Mouse (Mus musculus) intestine, embryonic 16.5 days (tissue): ENCODE data around the gene Tnfsf13b. TPM values are rescaled to one million over a fixed set of nuclear protein-coding genes. Genes with fewer than 3 reads are reported as not detected.

ENCODE experiments used
- ATAC-seq: fragments of 200-750 bp; cut with Nextera tagmentation; 2 replicates; pipeline ENCODE4 v1.8.0; 2017; ENCODE audit warnings: moderate TSS enrichment, moderate library complexity
- H3K27ac ChIP-seq: fragments of 300-500 bp; sonication (generic); 2 replicates; pipeline ENCODE4 v1.5.1; 2014; ENCODE audit warnings: mild to moderate bottlenecking, low read length
- H3K27me3 ChIP-seq: fragments of 300-500 bp; sonication (generic); replicated peaks from 2 replicates; pipeline ENCODE4 v1.6.1; 2014; ENCODE audit warnings: low read length, control low read depth, mixed read lengths; ENCODE audit not compliant: control insufficient read depth, insufficient read depth
- H3K36me3 ChIP-seq: fragments of 300-500 bp; sonication (generic); 2 replicates; pipeline ENCODE4 v1.6.1; 2014; ENCODE audit warnings: low read length, control low read depth; ENCODE audit not compliant: control insufficient read depth, insufficient read depth
- H3K4me1 ChIP-seq: fragments of 300-500 bp; sonication (generic); 2 replicates; pipeline ENCODE4 v1.6.1; 2014; ENCODE audit warnings: low read length, control low read depth, mixed read lengths; ENCODE audit not compliant: control insufficient read depth, insufficient read depth
- H3K4me2 ChIP-seq: fragments of 300-500 bp; sonication (generic); 2 replicates; pipeline ENCODE4 v1.6.1; 2014; ENCODE audit warnings: low read depth, low read length, control low read depth
- H3K4me3 ChIP-seq: fragments of 300-500 bp; sonication (generic); 2 replicates; pipeline ENCODE4 v1.5.1; 2014; ENCODE audit warnings: mild to moderate bottlenecking, low read length
- H3K9ac ChIP-seq: fragments of 300-500 bp; sonication (generic); 2 replicates; pipeline ENCODE4 v1.6.1; 2014; ENCODE audit warnings: low read depth, low read length
- H3K9me3 ChIP-seq: fragments of 300-500 bp; sonication (generic); 2 replicates; pipeline ENCODE4 v1.6.1; 2016; ENCODE audit warnings: low read length, control low read depth; ENCODE audit not compliant: control insufficient read depth
- WGBS: fragments of 180-500 bp; shearing (Covaris S2); extraction: QIAGEN DNeasy Blood & Tissue Kit; methylation state at CpG from one replicate; pipeline ENCODE4 v1.1.7; 2014; 5-methylcytosine and 5-hydroxymethylcytosine counted together
- polyA plus RNA-seq: library from polyadenylated mRNA; unstranded; fragments of >200 nt; fragmentation: Nextera tagmentation; extraction: Ambion mirVana; gene quantifications from 2 replicates; pipeline ENCODE4 v1.2.1, GENCODE M21; 2015

The Tnfsf13b gene
- polyA plus RNA-seq, 1 experiment from 2014 or later = 0.44 TPM

DNA sequence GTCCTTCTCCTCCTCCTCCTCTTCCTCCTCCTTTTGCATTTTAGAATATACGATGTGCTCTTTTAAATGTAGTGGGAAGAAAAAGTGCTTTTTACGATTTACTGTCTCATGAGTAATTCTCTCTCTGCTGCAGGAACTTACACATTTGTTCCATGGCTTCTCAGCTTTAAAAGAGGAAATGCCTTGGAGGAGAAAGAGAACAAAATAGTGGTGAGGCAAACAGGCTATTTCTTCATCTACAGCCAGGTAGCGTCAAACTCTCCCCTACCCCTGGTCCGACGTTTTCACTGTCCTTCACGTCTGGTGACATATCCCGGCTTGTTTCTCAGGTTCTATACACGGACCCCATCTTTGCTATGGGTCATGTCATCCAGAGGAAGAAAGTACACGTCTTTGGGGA lies 24.9 kb downstream of the Tnfsf13b start:
- Histone ChIP-seq H3K9ac (no peak overlapping the region), H3K27me3 (no peaks in the 10 kb centered on the region), H3K27ac (no peak overlapping the region), H3K9me3 (0 out of 2 replicates have a peak, but pooled peaks cover 4% of the 10 kb centered on the region), H3K4me2 (no peak overlapping the region), H3K4me1 (no peaks in the 10 kb centered on the region), H3K36me3 (no peaks in the 10 kb centered on the region), H3K4me3 (no peak overlapping the region)
- WGBS = 79% methylated on average over 9 of the region's 9 CpGs
- ATAC-seq = no peak

DNA sequence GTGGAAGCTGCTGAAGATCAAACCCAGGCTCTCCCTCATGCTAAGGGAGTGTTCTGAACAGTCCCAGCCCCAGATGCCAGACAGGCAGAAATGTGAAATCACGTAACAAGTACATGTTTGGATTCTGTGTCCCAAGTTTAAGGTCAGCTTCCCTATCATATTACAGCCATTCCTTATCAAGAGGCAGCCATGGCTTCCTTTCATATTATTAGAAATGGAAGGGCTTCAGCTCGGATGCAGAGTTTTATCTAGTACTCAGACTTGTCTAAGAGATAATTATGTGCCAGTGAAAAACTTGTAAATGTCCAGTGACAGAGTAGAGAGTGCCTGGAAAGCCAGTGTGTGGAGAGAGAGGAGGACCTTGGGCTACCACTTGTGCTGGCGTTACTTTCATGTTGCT lies 34.6 kb downstream of the Tnfsf13b start:
- H3K4me3 ChIP-seq = no peak overlapping the region
- H3K9me3 ChIP-seq = no peaks in the 10 kb centered on the region
- no peak overlapping the region for H3K4me2 ChIP-seq
- H3K4me1 ChIP-seq = no peaks in the 10 kb centered on the region
- no peak overlapping the region for H3K9ac ChIP-seq
- no peaks in the 10 kb centered on the region for H3K27me3 ChIP-seq
- WGBS = 57% methylated on average over 3 of the region's 3 CpGs
- H3K27ac ChIP-seq = no peak overlapping the region
- ATAC-seq = no peak
- H3K36me3 ChIP-seq = no peaks in the 10 kb centered on the region

DNA sequence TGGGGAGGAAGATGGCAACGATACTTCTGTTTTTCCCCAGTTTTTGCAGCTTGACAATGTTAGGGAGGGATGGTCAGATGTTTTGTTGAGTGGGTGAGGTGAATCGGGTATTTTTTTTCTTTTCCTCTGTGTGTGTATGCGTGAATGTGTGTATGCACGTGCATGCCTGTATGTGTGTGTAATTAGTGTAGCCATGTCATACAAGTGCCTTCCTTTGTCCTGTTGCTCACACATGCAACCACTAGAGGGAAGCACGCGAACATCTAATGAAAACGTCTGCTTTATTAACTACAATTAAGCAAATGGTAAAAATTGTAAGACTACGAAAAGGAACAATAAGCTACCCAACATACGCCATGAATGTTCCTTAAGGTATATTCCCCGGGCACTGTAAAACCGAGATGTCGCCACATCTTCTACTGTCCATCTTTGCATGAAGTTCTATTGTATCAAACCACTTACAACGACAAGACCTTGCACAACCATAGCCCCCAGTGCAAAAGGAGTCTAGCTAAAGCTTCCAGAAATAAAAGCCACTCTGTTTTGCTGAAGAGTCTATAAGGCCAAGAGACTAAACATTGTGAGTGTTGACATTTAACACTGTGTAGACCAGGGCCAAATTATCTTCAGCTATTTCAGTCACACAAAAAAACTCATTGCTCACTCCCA lies 37.7 kb downstream of the Tnfsf13b start:
- no peak for ATAC-seq
- WGBS = 57% methylated on average over 13 of the region's 13 CpGs
- no peak overlapping the region for H3K4me3 ChIP-seq
- H3K4me1 ChIP-seq = no peaks in the 10 kb centered on the region
- H3K27me3 ChIP-seq = no peaks in the 10 kb centered on the region
- no peaks in the 10 kb centered on the region for H3K36me3 ChIP-seq
- H3K9me3 ChIP-seq = no peaks in the 10 kb centered on the region
- no peak overlapping the region for H3K4me2 ChIP-seq
- H3K9ac ChIP-seq = no peak overlapping the region
- no peak overlapping the region for H3K27ac ChIP-seq

DNA sequence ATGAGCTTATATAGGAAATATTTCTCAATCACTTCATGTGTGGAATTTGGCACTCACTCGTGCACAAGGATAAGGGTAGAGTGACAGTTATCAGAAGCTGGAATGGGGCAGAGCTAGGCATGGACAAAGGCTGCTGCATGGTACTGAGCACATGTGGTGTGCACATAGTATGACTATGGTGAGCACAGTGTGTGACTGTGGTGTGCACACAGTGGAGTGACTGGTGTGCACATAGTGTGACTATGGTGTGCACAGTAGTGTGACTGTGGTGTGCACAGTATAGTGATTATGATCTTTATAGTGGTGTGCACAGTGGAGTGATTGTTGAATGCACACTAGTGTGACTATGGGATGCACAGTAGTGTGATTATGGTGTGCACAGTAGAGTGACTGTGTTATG lies 39.5 kb downstream of the Tnfsf13b start:
- ATAC-seq = no peak
- Histone ChIP-seq H3K4me3 (no peak overlapping the region), H3K4me2 (no peak overlapping the region), H3K27me3 (no peaks in the 10 kb centered on the region), H3K4me1 (no peaks in the 10 kb centered on the region), H3K36me3 (no peaks in the 10 kb centered on the region), H3K9ac (no peak overlapping the region), H3K9me3 (no peaks in the 10 kb centered on the region), H3K27ac (no peak overlapping the region)
- 48% methylated on average over 1 of the region's 1 CpGs for WGBS

DNA sequence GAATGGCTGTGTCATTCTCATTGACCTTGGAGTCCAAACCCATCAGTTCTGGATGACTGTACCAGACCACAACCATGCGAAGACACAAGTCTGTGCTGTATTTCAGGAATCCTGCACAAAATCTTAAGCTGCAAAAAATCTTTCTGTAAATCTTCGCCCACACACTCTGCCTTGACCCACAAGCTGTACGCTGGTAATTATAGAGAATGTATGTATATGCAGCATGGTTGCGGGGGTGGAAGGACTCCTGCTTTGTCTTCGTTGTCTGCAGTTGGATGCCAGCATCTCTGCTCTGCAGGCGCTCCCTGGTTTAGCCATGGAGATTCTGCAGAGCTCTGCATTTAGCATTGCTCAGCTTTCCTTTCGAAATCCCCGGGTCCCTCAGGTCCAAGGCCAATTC lies 42.9 kb downstream of the Tnfsf13b start:
- no peak overlapping the region for H3K27ac ChIP-seq
- no peak overlapping the region for H3K4me2 ChIP-seq
- no peaks in the 10 kb centered on the region for H3K4me1 ChIP-seq
- 75% methylated on average over 8 of the region's 8 CpGs for whole genome bisulfite sequencing
- H3K9ac ChIP-seq = no peak overlapping the region
- no peaks in the 10 kb centered on the region for H3K9me3 ChIP-seq
- no peaks in the 10 kb centered on the region for H3K36me3 ChIP-seq
- no peak overlapping the region for H3K4me3 ChIP-seq
- ATAC-seq = no peak
- no peaks in the 10 kb centered on the region for H3K27me3 ChIP-seq

DNA sequence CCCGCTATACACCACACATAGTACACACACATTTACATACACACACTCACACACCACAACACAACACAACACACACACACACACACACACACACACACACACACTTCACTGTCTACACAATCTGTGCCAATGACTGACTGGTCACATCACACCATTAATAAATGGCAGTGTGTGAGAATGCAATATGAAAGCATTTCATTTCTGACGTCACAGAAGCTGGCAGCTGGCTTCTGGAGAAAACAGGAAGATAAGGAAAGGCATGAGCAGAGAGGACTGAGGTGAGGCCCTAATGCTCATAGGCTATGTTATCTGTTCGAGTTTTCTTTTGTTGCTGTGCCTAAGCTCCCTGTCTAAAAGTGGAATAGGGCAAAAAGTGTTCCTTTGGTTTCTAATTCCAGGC lies 45.3 kb downstream of the Tnfsf13b start:
- no peaks in the 10 kb centered on the region for H3K9me3 ChIP-seq
- no peaks in the 10 kb centered on the region for H3K36me3 ChIP-seq
- 46% methylated on average over 3 of the region's 3 CpGs for WGBS
- no peak overlapping the region for H3K4me3 ChIP-seq
- no peak for ATAC-seq
- H3K9ac ChIP-seq = no peak overlapping the region
- H3K27me3 ChIP-seq = no peaks in the 10 kb centered on the region
- no peak overlapping the region for H3K27ac ChIP-seq
- no peak overlapping the region for H3K4me2 ChIP-seq
- H3K4me1 ChIP-seq = no peaks in the 10 kb centered on the region

DNA sequence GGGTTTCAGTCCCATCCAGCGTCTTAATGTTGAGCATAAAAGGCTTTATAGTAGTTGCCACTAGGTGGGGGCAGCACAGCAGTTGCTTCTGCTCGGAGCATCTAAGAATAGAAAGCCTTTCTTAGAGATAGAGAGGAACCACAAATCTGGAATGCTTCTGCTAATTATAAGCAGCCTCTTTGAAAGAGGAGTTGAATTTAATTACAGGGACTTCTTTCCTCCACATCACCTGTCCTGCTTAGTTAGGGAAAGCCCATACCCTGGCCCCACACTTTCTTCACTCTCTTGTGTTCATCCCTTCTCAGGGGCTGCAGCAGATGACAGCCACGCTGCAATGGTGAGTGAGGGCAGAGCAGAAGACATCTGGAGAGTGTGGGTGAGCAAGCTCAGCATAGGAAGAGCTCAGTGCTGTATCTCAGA lies 47.3 kb downstream of the Tnfsf13b start:
- Histone ChIP-seq H3K4me3 (no peak overlapping the region), H3K4me2 (no peak overlapping the region), H3K9me3 (no peaks in the 10 kb centered on the region), H3K27ac (no peak overlapping the region), H3K36me3 (no peaks in the 10 kb centered on the region), H3K4me1 (no peaks in the 10 kb centered on the region), H3K27me3 (no peaks in the 10 kb centered on the region), H3K9ac (no peak overlapping the region)
- WGBS = 16% methylated on average over 3 of the region's 3 CpGs
- no peak for ATAC-seq

DNA sequence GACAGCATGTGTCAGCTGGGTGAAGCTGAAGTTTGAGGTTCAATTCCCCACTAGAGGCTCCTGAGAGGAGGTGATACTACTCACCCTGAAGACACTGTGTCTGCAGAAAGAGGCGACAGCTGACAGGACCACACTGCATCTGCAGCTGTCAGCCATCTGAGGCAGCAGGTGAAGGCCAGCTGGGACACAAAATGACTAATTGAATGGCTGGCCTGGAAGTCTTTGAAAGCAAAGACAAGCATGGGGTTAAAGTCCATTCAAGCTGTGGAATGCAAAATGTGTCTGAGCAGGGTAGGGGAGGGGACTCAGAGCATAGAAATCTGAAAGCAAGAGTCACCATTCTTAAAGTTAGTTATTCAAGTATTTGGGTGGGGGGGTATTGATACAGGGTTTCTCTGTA lies 54.7 kb downstream of the Tnfsf13b start:
- H3K4me2 ChIP-seq = no peak overlapping the region
- 28% methylated on average over 1 of the region's 1 CpGs for WGBS
- no peaks in the 10 kb centered on the region for H3K4me1 ChIP-seq
- no peaks in the 10 kb centered on the region for H3K9me3 ChIP-seq
- H3K27ac ChIP-seq = no peak overlapping the region
- H3K4me3 ChIP-seq = no peak overlapping the region
- H3K36me3 ChIP-seq = no peaks in the 10 kb centered on the region
- ATAC-seq = no peak
- no peak overlapping the region for H3K9ac ChIP-seq
- H3K27me3 ChIP-seq = no peaks in the 10 kb centered on the region

DNA sequence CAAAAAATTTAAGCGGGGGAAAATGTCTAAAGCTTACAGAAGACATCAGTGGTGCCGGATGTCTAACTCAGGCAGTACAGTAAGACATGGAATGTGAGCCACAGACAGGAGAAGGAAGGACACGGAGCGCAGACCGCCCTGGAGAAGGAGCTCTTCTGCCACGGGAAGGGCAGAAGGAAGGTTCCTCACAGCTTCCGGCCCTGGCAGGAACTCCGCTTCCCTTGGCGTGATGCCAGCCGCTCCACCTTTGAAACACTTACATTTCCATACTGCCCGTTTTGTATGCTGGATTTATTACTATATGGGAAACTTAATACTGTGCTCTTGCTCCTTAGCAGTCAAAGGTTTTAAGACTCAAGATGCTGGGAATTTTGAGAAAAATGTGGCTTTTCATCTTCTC lies 60.6 kb downstream of the Tnfsf13b start:
- Histone ChIP-seq H3K4me3 (no peak overlapping the region), H3K36me3 (no peaks in the 10 kb centered on the region), H3K27me3 (no peaks in the 10 kb centered on the region), H3K9me3 (no peaks in the 10 kb centered on the region), H3K9ac (no peak overlapping the region), H3K4me2 (no peak overlapping the region), H3K27ac (no peak overlapping the region), H3K4me1 (no peaks in the 10 kb centered on the region)
- ATAC-seq = no peak
- WGBS = 69% methylated on average over 11 of the region's 11 CpGs

DNA sequence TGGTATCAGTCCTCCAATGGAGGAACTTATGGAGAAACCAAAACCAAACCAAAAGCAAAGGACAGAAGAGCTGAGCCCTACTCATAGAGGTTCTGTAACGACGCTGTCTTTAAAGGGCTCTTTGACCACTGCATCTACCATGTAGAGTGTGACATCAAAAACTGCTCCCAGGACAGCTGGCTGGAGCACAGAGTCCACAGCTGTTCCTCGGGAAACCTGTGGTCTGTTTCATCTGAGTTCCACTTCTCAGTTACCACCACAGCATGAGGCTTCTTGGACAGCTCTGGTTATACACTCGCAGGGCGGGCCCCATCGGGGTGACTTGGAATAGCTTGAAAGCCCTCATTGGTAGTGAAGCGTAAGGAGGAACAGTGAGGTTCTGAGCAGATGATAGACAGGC lies 61.5 kb downstream of the Tnfsf13b start:
- no peak for ATAC-seq
- no peaks in the 10 kb centered on the region for H3K4me1 ChIP-seq
- no peaks in the 10 kb centered on the region for H3K9me3 ChIP-seq
- WGBS = 86% methylated on average over 7 of the region's 7 CpGs
- H3K36me3 ChIP-seq = no peaks in the 10 kb centered on the region
- H3K27ac ChIP-seq = no peak overlapping the region
- no peak overlapping the region for H3K4me3 ChIP-seq
- H3K9ac ChIP-seq = no peak overlapping the region
- no peak overlapping the region for H3K4me2 ChIP-seq
- no peaks in the 10 kb centered on the region for H3K27me3 ChIP-seq
